Mouse (Mus musculus) spleen, adult 2 months (tissue): Measurements from ENCODE around the gene Hao1.

Experiments
- CTCF ChIP-seq: fragments of 200-500 bp; IDR thresholded peaks from 2 replicates; pipeline ENCODE4 v1.5.1; 2011; ENCODE audit warnings: mild to moderate bottlenecking, inconsistent platforms; ENCODE audit not compliant: insufficient read depth, insufficient read length, insufficient replicate concordance; ENCODE audit errors: extremely low read depth
- POLR2A ChIP-seq: fragments of 200-500 bp; IDR thresholded peaks from 2 replicates; pipeline ENCODE4 v1.6.1; 2011; ENCODE audit warnings: low read depth, low read length, inconsistent platforms

- TF ChIP-seq POLR2A: no peak
- no peak for TF ChIP-seq CTCF
These were observed 67.9 kb downstream of the Hao1 start for GRCm38 (mm10) chr2:134486055-134486834.
